Mouse (Mus musculus) left cerebral cortex, adult 9 months (tissue): ENCODE data around the gene Lck.

ENCODE experiments used
- DNase-seq, 2 experiments: peaks; one replicate each; pipeline ENCODE4 v3.0.0; 2022; ENCODE audit warnings: low spot score in 2 of 2

Lck gene

GRCm38 (mm10) chr4:129585773-129586172 is 12.3 kb upstream of the Lck start:
- no peak for DNase-seq

- DNase-seq = peak in 1 of 2 experiments; percentile 83
Measured at GRCm38 (mm10) chr4:129584884-129585608, 11.6 kb upstream of the Lck start.

GRCm38 (mm10) chr4:129584370-129584769 is 10.9 kb upstream of the Lck start:
- no peak for DNase-seq

GRCm38 (mm10) chr4:129582251-129582650 is 8.8 kb upstream of the Lck start:
- DNase-seq = no peak

DNA sequence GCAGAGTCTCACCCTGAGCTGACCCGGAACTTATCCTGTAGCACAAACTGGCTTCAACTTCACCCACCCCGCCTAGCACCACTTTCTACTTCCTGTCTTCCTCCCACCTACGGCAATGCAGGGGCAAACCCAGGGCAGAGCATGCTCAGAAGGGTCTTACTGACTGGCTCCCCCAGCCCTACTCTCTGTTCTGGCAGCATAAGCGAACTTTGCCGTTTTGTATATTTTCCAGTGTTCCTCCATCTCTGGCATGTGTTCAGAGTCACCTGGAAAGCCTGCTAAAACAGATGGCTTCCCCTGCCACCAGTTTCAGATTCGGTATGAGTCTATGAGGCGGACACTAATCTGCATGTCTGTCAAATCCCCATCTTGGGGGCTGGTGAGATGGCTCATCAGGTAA is 6.9 kb upstream of the Lck start:
- no peak for DNase-seq

DNA sequence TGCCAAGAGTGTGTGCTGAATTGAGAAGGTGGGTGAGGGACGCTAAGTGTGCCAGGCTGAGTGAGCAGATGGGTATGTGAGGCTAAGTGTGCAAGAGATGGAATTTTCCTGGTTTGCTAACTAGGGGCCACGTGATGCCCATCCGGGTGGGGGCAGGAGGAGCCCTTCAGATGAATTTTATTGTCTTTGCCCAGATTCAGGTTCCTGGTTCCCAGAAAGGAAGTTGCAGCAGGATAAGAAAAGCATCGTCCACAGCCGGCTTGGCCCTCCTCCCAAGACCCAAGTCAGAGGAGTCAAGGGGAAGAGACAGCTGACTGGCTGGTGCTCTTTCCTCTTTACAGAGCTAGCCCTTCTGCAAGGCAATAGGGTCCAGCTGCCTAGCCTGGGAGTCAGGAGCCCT is 5.0 kb upstream of the Lck start, which contains the start of gene Fam167b:
Fam167b (minus strand) TSS at position 84 of the 400 bp plus-strand sequence.
- peak in 1 of 2 experiments; percentile 20 for DNase-seq

- DNase-seq = no peak
Measured at GRCm38 (mm10) chr4:129577688-129578087, 4.2 kb upstream of the Lck start.

- peak in 1 of 2 experiments; percentile 58 for DNase-seq
Measured at GRCm38 (mm10) chr4:129576863-129577491, 3.5 kb upstream of the Lck start.

DNA sequence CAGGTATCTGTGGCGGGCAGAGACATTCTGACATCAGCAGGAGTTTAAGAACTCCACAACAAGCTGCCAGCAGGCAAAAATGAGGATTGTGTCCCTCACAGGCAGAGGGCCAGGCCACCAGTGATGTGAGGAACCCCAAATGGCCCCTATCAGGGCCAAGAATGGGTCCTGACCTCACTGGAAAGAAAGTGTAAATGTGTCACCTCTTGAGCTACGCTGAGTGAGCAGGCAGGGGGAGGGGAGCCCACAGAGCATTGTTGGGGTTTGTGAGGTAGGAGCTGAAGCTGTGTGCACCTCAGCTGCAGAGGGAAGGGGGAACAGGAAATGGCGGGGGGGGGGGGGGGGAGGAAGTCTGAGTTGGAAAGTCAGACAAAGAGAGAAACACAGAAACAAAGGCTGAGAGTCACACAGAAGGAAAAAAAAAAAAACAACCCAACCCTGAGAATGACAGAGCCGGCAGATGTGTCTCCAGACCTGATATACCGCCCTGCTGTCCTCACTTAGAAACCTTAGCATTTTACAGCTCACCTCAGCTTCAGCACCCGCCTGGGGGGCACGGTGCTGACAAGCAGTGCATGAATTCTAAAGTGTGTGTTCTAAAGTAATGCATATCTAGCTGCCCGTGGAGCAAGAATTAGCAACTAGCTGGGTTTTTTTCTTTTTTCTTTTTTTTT is 1.9 kb upstream of the Lck start:
- DNase-seq = no peak

GRCm38 (mm10) chr4:129573093-129573370 is 409 bp downstream of the Lck start:
- DNase-seq = no peak

- no peak for DNase-seq
Measured at GRCm38 (mm10) chr4:129572236-129573092, 977 bp downstream of the Lck start.

GRCm38 (mm10) chr4:129571551-129572084 is 1.8 kb downstream of the Lck start:
- DNase-seq = no peak

GRCm38 (mm10) chr4:129570028-129570427 is 3.4 kb downstream of the Lck start:
- DNase-seq = no peak

- no peak for DNase-seq
Measured at GRCm38 (mm10) chr4:129568366-129568765, 5.1 kb downstream of the Lck start.

- no peak for DNase-seq
Measured at GRCm38 (mm10) chr4:129565139-129565538, 8.3 kb downstream of the Lck start.

- no peak for DNase-seq
Measured at GRCm38 (mm10) chr4:129563718-129564117, 9.7 kb downstream of the Lck start.

DNA sequence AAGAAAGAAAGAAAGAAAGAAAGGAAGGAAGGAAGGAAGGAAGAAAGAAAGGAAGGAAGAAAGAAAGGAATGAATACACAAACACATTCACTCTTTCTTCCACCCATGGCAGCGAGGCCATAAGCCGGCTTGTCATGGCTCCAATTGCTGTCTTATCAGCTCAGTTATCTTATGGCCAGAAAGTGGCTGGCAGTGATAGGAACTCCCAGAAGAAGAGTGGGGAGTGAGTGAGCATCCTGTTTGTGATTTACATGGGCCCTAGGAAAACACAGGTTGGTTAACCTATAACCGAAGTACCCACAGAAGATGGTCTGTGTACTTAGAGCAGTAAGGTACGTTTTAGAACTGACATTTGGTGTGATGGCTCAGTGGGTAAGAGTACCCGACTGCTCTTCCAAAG is 12.3 kb downstream of the Lck start:
- DNase-seq = no peak

- DNase-seq = no peak
Measured at GRCm38 (mm10) chr4:129558321-129558955, 15.0 kb downstream of the Lck start.

DNA sequence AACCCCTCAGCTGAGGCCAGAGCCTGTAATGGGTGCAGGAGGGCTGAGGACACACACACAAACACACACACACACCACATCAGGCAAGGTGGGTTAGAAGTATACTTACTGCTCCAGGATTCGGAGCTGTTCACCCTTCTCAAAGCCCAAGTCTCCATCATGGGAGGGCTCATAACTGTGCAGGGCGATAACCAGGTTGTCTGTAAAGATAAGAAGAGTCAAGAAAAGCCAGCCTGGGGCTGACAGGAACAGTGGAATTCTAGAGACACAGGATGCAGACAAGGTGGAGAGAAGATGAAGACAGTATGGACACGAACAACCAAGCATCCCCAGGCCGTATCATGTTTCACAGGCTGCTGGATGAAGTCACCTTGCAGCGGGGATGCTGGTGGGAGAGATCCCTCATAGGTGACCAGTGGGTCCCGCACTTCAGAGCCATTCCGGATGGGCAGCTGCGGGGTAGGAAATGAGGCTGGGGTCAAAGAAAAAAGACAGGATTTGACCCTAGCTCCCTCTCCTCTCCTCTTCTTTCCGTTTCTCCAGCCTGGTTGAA is 16.1 kb downstream of the Lck start:
- no peak for DNase-seq

GRCm38 (mm10) chr4:129556532-129557223 is 16.8 kb downstream of the Lck start:
- DNase-seq = peak; percentile 37 to 77
